Mouse (Mus musculus) mesoderm, embryonic 11.5 days (tissue): ENCODE data around the gene Phxr2.
"Not testable (repeated sequence)": the region's sequence is repeated elsewhere in the genome, so short reads cannot be mapped to it uniquely, and the experiment has no call there.

Experiments
- DNase-seq: peaks from one replicate; pipeline ENCODE4 v3.0.0-alpha.2; 2012; ENCODE audit warnings: low read depth, low spot score

Phxr2 gene

GRCm38 (mm10) chr10:99126225-99126624 lies at the start of gene Phxr2:
Phxr2 (minus strand) TSS chr10:99126325.
- no peak for DNase-seq

GRCm38 (mm10) chr10:99172906-99173507 lies 46.9 kb upstream of the Phxr2 start:
- peak; percentile 69 for DNase-seq

DNA sequence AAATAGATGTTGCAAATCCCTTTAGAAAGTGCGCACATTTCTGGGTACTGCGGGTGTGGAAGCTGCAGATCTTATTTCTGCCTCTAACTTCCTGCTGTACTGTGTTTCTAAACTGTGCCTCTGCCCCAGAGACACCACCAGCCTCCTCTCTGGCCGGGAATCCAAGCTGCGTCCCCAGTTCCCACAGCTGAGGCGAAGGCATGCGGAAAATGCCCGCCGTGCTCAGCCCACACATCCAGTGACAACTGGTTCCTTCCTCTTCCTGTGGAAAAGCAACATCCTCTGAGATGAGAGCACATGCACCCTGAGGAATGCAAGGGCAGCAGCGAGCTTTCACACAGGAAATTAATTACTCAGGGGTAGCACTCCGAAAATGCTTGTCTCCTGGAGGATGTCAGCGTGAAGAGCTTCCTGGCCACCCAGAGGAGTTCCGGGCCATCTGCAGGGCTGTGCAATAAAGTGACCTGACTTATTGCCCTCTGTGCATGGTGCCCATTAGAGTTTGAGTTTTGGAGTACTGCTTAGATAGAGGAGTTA lies 45.9 kb upstream of the Phxr2 start:
- DNase-seq: peak; percentile 84

DNA sequence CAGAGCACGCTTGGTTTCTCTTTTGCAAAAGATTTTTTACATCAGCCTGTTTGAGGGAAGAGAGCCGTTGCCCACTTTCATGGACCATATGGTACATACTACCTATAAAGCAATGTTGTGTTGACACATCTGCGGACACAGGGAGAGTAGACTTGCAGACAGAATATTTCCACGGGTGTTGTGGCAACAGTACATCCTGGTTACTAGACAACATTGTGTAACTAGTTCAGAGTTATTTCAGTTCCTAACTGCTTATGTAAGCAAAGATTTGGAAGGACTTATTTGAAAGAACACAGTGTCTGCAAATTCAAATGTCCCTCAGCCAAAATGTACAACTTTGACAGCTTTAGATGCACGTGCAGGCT lies 43.6 kb upstream of the Phxr2 start:
- DNase-seq: no peak

DNA sequence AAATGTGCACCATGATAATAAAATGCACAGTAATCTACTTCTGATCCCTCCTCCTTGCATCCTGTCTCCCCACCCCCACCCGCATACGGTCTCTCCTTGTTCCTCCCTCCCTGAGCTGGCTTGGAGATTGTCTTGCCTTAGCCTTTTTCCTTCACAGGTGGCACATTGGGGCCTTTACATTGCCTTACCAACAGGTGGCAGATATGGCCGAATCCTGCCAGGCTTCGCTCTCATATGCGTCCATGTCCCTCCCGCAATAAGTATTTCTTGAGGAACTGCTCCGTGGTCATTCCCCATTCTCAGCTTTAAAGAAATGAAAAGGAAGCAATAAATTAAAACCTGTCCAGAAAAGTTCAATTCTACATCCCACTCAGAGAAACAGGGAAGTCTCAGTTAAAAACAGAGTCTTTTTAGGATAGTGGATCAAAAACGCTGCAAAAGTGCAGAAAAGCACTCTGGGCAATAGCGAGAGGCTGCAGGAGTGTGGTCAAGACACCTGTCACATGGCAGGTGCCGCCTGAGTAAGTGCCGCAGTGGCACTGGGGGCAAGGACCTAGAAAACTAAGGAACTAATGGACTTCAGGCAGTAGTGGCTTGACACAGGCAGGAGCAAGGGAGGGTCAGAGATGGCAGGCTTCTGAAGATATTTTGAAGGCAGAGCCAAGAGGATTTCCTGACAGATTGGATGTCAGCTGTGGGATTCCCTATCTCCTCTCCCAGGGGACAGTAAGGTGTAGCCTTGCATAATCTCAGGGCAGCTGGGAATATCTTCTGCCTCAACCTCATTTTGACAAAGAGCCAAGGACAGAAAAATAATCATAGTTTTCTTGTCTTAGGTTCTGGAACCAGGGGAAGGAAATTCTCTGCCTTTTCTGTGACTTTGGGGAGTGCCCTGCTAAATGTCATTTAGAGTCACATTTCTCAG lies 43.0 kb upstream of the Phxr2 start:
- no peak for DNase-seq

- DNase-seq: no peak
Measured at GRCm38 (mm10) chr10:99168404-99168803, 42.3 kb upstream of the Phxr2 start.

- DNase-seq: no peak
Measured at GRCm38 (mm10) chr10:99166392-99166791, 40.3 kb upstream of the Phxr2 start.

DNA sequence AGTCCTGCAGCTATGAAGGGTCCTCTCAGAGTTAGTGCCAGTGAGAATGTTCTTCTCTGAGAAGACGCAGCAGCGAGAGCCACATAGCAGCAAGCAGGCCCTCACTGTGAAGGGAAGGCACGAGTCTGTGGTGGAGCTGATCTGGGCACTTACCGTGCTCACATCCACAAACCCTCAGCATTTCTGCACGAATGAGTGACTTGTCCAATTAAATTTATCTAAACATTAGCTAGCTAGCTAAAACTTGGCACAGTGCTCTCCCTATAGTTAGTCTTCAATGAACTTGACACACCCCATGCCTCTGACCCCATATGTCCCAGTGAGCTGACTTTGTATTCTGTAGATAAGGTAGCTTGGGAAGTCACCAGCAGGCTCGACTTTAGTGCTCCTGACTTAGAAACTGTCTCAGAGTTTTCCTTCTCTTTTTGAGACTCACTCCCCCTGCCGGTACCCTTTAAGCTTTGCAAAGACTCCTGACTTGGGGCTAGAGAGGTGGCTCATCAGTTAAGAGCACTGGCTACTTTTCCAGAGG lies 39.7 kb upstream of the Phxr2 start:
- no peak for DNase-seq

DNA sequence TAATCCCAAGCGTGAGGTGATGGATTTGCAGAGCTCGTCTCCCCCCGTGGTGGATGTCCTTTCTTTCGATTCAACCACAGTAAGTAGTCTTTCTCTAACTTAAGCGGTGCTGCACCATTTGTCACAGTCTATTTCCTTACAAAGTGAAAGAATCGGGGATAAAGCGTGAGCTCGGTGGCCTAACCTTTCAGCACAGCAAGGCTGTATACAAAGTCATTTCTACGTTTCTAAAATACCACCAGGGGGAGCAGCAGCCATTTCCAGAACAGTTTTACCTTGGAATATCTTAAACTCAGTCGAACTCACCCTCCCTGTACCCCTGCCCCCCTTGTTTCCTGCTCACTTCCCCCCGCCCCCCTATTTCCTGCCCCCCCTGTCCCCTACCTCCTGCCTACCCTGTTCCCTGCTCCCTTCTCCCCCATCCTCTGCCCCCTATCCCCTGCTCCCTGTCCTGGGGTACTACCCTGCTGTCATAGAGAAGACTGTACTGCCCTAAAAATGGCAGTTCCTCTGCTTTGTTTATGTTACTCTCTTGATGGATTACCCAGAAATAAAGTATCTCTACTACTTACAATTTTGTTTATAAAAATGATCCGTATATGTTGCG lies 38.8 kb upstream of the Phxr2 start:
- peak; percentile 65 for DNase-seq

- no peak for DNase-seq
Measured at GRCm38 (mm10) chr10:99163002-99163401, 36.9 kb upstream of the Phxr2 start.

DNA sequence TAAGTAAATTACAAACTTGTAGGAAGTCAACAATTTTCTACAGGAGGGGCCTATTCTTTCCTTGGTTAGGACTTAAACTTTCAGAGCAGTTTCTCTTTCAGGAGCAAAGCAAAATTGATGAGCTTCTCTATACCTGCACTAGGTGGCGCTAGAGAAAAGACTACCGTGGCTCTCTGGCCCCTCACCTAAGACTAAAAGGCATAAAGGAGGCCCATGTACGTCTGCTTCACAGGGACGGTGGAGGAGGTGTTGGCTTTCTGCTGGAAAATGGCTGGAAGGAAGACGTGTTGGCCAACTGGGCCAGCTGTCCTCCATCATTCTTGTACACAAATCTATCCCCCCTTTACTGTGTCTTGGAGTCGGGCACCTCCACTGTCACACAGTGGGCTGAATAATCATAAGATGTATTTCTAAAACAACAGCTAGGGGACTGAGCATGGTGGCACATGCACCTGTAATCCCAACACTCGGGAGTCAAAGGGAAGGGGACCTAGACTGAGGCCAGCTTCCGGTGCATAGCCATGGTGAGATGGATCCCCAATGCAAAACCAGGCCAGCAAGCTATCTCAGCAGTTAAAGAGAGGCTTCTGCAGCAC lies 36.0 kb upstream of the Phxr2 start:
- peak; percentile 68 for DNase-seq

GRCm38 (mm10) chr10:99157697-99158096 lies 31.6 kb upstream of the Phxr2 start:
- DNase-seq: not testable (repeated sequence)

DNA sequence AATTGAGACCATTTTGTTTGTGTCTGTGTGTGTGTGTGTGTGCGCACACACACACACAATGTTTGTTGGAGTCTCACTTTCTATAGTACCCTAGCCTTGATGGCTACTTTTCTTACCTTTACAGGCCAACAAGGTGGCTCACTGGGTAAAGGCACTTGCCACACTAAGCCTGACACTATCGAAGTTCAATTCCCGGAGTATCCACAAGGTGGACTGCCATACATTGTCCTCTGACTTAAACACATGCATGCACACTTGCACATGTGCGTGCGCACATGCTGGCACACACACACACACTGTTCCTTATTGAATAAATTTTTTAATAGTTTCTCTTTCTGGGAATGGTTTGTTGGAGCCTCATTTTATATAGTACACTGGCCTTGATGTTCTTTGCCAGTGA lies 30.7 kb upstream of the Phxr2 start:
- DNase-seq: no peak

- DNase-seq: no peak
Measured at GRCm38 (mm10) chr10:99154635-99155034, 28.5 kb upstream of the Phxr2 start.

DNA sequence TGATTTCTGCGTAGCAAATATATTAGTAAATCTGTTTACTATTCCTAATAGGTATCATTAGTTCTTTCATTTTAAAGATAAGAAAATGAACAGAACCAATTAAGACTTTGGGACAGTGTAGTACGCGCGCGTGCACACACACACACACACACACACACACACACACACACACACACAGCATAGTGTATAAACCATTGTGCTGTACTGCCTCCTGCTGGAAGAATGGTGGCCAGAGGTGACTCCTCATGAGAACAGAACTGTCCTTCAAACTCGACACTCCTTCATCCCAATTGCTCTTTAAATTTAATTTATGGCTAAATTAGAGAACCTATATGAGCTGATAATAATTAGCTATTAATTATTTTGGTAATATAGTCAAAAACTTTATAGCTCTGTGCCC lies 25.9 kb upstream of the Phxr2 start:
- DNase-seq: no peak

- DNase-seq: no peak
Measured at GRCm38 (mm10) chr10:99151580-99151979, 25.5 kb upstream of the Phxr2 start.

GRCm38 (mm10) chr10:99150016-99150415 lies 23.9 kb upstream of the Phxr2 start:
- DNase-seq: no peak

- no peak for DNase-seq
Measured at GRCm38 (mm10) chr10:99146596-99146995, 20.5 kb upstream of the Phxr2 start.

DNA sequence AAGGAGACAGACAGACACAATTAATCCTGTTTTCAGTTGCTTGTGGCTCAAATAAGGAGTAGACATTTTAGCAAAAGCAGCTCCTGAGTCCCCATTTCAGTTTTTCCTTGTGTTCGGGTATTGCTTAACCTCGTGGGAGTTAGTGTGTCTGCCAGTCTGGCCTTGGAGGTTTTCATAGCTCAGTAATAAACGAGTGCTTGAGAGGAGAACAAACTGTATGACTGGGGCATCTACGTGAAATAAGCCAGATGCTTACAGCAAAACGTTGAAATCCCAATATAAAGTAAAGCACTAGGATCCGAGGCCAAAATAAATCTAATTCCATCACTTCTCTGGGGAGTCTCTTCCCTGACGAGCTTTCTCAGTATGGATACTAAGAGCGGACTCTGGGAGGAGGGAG lies 19.5 kb upstream of the Phxr2 start:
- DNase-seq: no peak

DNA sequence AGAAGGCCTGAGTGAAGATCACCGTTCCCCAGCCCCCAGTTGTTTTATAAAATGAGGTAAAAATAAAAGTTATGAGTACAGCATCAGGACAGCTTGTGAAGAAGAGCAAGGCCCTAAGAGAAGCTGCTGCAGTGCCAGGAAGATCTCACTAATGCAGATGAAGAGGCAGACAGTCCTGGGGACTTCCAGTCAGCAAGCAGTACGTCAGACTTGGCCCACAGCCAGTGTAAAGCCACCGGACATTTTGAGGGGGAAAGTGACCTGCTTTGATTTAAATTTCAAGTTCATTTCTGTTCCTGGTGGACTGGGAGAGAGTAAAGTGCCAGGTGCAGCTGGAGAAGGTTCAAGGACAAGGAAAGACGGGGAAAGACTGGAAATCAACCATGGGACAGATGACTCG lies 10.2 kb upstream of the Phxr2 start:
- DNase-seq: no peak

GRCm38 (mm10) chr10:99133321-99133875 lies 7.3 kb upstream of the Phxr2 start:
- no peak for DNase-seq
